In genomic region chr15:102992206-102992605, GRCm38 (mm10) we compare ENCODE assay signal across 19 mouse cellular contexts. TPM values are rescaled to one million over a fixed set of nuclear protein-coding genes. Genes with fewer than 3 reads are reported as not detected.
A peak's percentile ranks its signal among the peaks of the same experiment; 100 is the strongest.
DNase-seq lines count a peak whose midpoint lies in the region; ATAC-seq and TF ChIP-seq lines count a peak whose summit lies in the region.
"Had no signal": no experiment of that assay in that cellular context is flagged by ENCODE, and none has a peak within 500 bp of the region (broad histone marks: within the 10 kb centered on the region; RNA-seq: fewer than 3 reads in every experiment).

No protein-coding gene starts in this region.

- H3K4me2 ChIP-seq in hindbrain, embryonic 12.5 days (replicated peaks): no peak overlapping the region
- H3K4me2 ChIP-seq in limb, embryonic 13.5 days (replicated peaks): 0 out of 2 replicates have a peak overlapping the region, but pooled peaks have one; percentile 12
- H3K4me2 ChIP-seq: heart, embryonic 12.5 days; lung, embryonic 14.5 days; midbrain, embryonic 15.5 days had no signal

- TF ChIP-seq CTCF in testis, adult 2 months (IDR thresholded peaks at IDR 0.05; ENCODE audit: control insufficient read depth, insufficient read depth, insufficient replicate concordance, low read depth, low read length): no peak

- DNase-seq in hindbrain, embryonic 10.5 days (ENCODE audit: low spot score): peak; percentile 50
- DNase-seq in testis, postnatal 10 days (ENCODE audit: low spot score): no peak
- no peak for DNase-seq in retina, embryonic 14.5 days (ENCODE audit: low spot score)
- DNase-seq in testis, postnatal 14 days (ENCODE audit: low spot score): no peak
- DNase-seq: cerebellum, postnatal 25 days; gastrocnemius, postnatal 25 days; heart, postnatal 36 days; lung, embryonic 14.5 days; right cerebral cortex, adult 18-20 months; spleen, adult 18-20 months; thymus, adult 18-20 months had no signal

- H3K9ac ChIP-seq in hindbrain, embryonic 12.5 days: no peak overlapping the region
- no peak overlapping the region for H3K9ac ChIP-seq in limb, embryonic 13.5 days
- H3K9ac ChIP-seq: heart, embryonic 12.5 days; limb, embryonic 15.5 days; lung, embryonic 14.5 days; midbrain, embryonic 15.5 days had no signal

- H3K9me3 ChIP-seq in hindbrain, embryonic 10.5 days: no peaks in the 10 kb centered on the region
- no peaks in the 10 kb centered on the region for H3K9me3 ChIP-seq in hindbrain, embryonic 12.5 days (replicated peaks)
- H3K9me3 ChIP-seq in limb, embryonic 13.5 days: no peaks in the 10 kb centered on the region
- H3K9me3 ChIP-seq: heart, embryonic 12.5 days; limb, embryonic 15.5 days; midbrain, embryonic 15.5 days had no signal

- no peak for TF ChIP-seq POLR2A in testis, adult 2 months (IDR thresholded peaks at IDR 0.05; ENCODE audit: control insufficient read depth, low read depth, low read length)

- no peak for ATAC-seq in hindbrain, embryonic 12.5 days (ENCODE audit: low FRiP score)
- no peak for ATAC-seq in limb, embryonic 13.5 days (ENCODE audit: low FRiP score, low read depth)
- ATAC-seq: midbrain, embryonic 15.5 days had no signal

- WGBS in hindbrain, embryonic 10.5 days: 1% methylated on average over 11 of the region's 11 CpGs
- 2% methylated on average over 11 of the region's 11 CpGs for WGBS in hindbrain, embryonic 12.5 days
- WGBS in limb, embryonic 13.5 days: 15% methylated on average over 11 of the region's 11 CpGs

- peaks cover 100% of the 10 kb centered on the region for H3K27me3 ChIP-seq in hindbrain, embryonic 10.5 days (ENCODE audit: insufficient read depth, poor library complexity, severe bottlenecking)
- H3K27me3 ChIP-seq in hindbrain, embryonic 12.5 days: peaks cover 96% of the 10 kb centered on the region
- peaks cover 14% of the 10 kb centered on the region for H3K27me3 ChIP-seq in testis, adult 2 months (ENCODE audit: control insufficient read depth, insufficient read depth, low read length)
- H3K27me3 ChIP-seq in limb, embryonic 13.5 days: peaks cover 93% of the 10 kb centered on the region

- H3K27ac ChIP-seq in hindbrain, embryonic 10.5 days: no peak overlapping the region
- H3K27ac ChIP-seq in hindbrain, embryonic 12.5 days: no peak overlapping the region
- H3K27ac ChIP-seq in testis, adult 2 months (ENCODE audit: control insufficient read depth, insufficient read depth, low read depth, low read length): peak overlapping the region; percentile 53
- H3K27ac ChIP-seq in limb, embryonic 13.5 days: no peak overlapping the region
- H3K27ac ChIP-seq: left cerebral cortex, adult 2 months; limb, embryonic 15.5 days; midbrain, embryonic 15.5 days had no signal

- no peak overlapping the region for H3K4me3 ChIP-seq in hindbrain, embryonic 10.5 days
- H3K4me3 ChIP-seq in hindbrain, embryonic 12.5 days: no peak overlapping the region
- H3K4me3 ChIP-seq in testis, adult 2 months (ENCODE audit: control insufficient read depth, low read depth, low read length): no peak overlapping the region; the same call in 1 of the 2 replicates
- H3K4me3 ChIP-seq in limb, embryonic 13.5 days: no peak overlapping the region
- H3K4me3 ChIP-seq: heart, embryonic 12.5 days; left cerebral cortex, adult 2 months; limb, embryonic 15.5 days; midbrain, embryonic 15.5 days had no signal

- H3K4me1 ChIP-seq in hindbrain, embryonic 10.5 days (replicated peaks): no peaks in the 10 kb centered on the region
- 0 out of 2 replicates have a peak, but pooled peaks cover 3% of the 10 kb centered on the region for H3K4me1 ChIP-seq in hindbrain, embryonic 12.5 days
- H3K4me1 ChIP-seq in testis, adult 2 months (ENCODE audit: control insufficient read depth, insufficient read depth, low read length): peaks cover 5% of the 10 kb centered on the region
- H3K4me1 ChIP-seq in limb, embryonic 13.5 days: peaks cover 11% of the 10 kb centered on the region

- H3K36me3 ChIP-seq in hindbrain, embryonic 10.5 days: no peaks in the 10 kb centered on the region
- H3K36me3 ChIP-seq in hindbrain, embryonic 12.5 days: no peaks in the 10 kb centered on the region
- no peaks in the 10 kb centered on the region for H3K36me3 ChIP-seq in testis, adult 2 months (ENCODE audit: control insufficient read depth, insufficient read depth, low read length)
- no peaks in the 10 kb centered on the region for H3K36me3 ChIP-seq in limb, embryonic 13.5 days
- H3K36me3 ChIP-seq: heart, embryonic 12.5 days; limb, embryonic 15.5 days; midbrain, embryonic 15.5 days had no signal

RNA-seq across cellular contexts. Expression of gene Hoxc8, which starts 1.8 kb away (rescaled TPM):
- polyA plus RNA-seq in hindbrain, embryonic 10.5 days (2016; fragmentation: Nextera tagmentation; extraction: Ambion mirVana): not detected in 2 replicates
- not detected in 2 replicates for polyA plus RNA-seq in hindbrain, embryonic 12.5 days (2016; fragmentation: Nextera tagmentation; extraction: Ambion mirVana)
- polyA plus RNA-seq in testis, adult 2 months (2012; rRNA removed): 0.15 and 0.34 TPM in 2 replicates
- polyA plus RNA-seq in limb, embryonic 13.5 days (2015; fragmentation: Nextera tagmentation; extraction: Ambion mirVana): 2.7 and 3.0 TPM in 2 replicates
- polyA plus RNA-seq: embryonic facial prominence, embryonic 11.5 days; lung, embryonic 14.5 days; midbrain, embryonic 15.5 days had no signal

RNA-seq across cellular contexts. Expression of gene Hoxc6, which starts 5.9 kb away (rescaled TPM):
- not detected in 2 replicates for polyA plus RNA-seq in hindbrain, embryonic 10.5 days (2016; fragmentation: Nextera tagmentation; extraction: Ambion mirVana)
- polyA plus RNA-seq in hindbrain, embryonic 12.5 days (2016; fragmentation: Nextera tagmentation; extraction: Ambion mirVana): 2.1 and 2.3 TPM in 2 replicates
- 1.0 and 1.1 TPM in 2 replicates for polyA plus RNA-seq in testis, adult 2 months (2012; rRNA removed)
- polyA plus RNA-seq in limb, embryonic 13.5 days (2015; fragmentation: Nextera tagmentation; extraction: Ambion mirVana): 2.5 and 2.8 TPM in 2 replicates
- polyA plus RNA-seq: lung, embryonic 14.5 days; midbrain, embryonic 15.5 days had no signal

RNA-seq across cellular contexts. Expression of gene Hoxc9, which starts 16.0 kb away (rescaled TPM):
- not detected in 2 replicates for polyA plus RNA-seq in hindbrain, embryonic 10.5 days (2016; fragmentation: Nextera tagmentation; extraction: Ambion mirVana)
- polyA plus RNA-seq in hindbrain, embryonic 12.5 days (2016; fragmentation: Nextera tagmentation; extraction: Ambion mirVana): not detected in 2 replicates
- polyA plus RNA-seq in testis, adult 2 months (2012; rRNA removed): 2.1 and 2.6 TPM in 2 replicates
- 1.7 and 2.1 TPM in 2 replicates for polyA plus RNA-seq in limb, embryonic 13.5 days (2015; fragmentation: Nextera tagmentation; extraction: Ambion mirVana)
- polyA plus RNA-seq: embryonic facial prominence, embryonic 11.5 days; heart, embryonic 12.5 days; lung, embryonic 14.5 days; midbrain, embryonic 15.5 days had no signal

RNA-seq across cellular contexts. Expression of gene Hoxc5, which starts 25.0 kb away (rescaled TPM):
- 0.37 and 10.8 TPM in 2 replicates for polyA plus RNA-seq in hindbrain, embryonic 10.5 days (2016; fragmentation: Nextera tagmentation; extraction: Ambion mirVana)
- polyA plus RNA-seq in hindbrain, embryonic 12.5 days (2016; fragmentation: Nextera tagmentation; extraction: Ambion mirVana): 20.2 and 37.0 TPM in 2 replicates
- 0.53 and 0.66 TPM in 2 replicates for polyA plus RNA-seq in testis, adult 2 months (2012; rRNA removed)
- polyA plus RNA-seq in limb, embryonic 13.5 days (2015; fragmentation: Nextera tagmentation; extraction: Ambion mirVana): 5.2 and 6.7 TPM in 2 replicates
- polyA plus RNA-seq: midbrain, embryonic 15.5 days had no signal

RNA-seq across cellular contexts. Expression of gene Hoxc10, which starts 25.6 kb away (rescaled TPM):
- not detected in 2 replicates for polyA plus RNA-seq in hindbrain, embryonic 10.5 days (2016; fragmentation: Nextera tagmentation; extraction: Ambion mirVana)
- not detected in 2 replicates for polyA plus RNA-seq in hindbrain, embryonic 12.5 days (2016; fragmentation: Nextera tagmentation; extraction: Ambion mirVana)
- 0.29 and 0.31 TPM in 2 replicates for polyA plus RNA-seq in testis, adult 2 months (2012; rRNA removed)
- 11.0 and 11.3 TPM in 2 replicates for polyA plus RNA-seq in limb, embryonic 13.5 days (2015; fragmentation: Nextera tagmentation; extraction: Ambion mirVana)
- polyA plus RNA-seq: embryonic facial prominence, embryonic 11.5 days; heart, embryonic 12.5 days; lung, embryonic 14.5 days; midbrain, embryonic 15.5 days had no signal
